Mouse (Mus musculus): ENCODE results near the gene Sftpd.

The Sftpd gene

GRCm38 (mm10) chr14:41185059-41185821 is at the start of gene Sftpd:
Sftpd (minus strand) TSS chr14:41185149.
- no peak for DNase-seq (ENCODE audit: low spot score in 2 of 2)

- no peak for DNase-seq (ENCODE audit: low spot score in 2 of 2)
Measured at GRCm38 (mm10) chr14:41198037-41198730, 13.2 kb upstream of the Sftpd start.

GRCm38 (mm10) chr14:41189496-41189895 is 4.5 kb upstream of the Sftpd start:
- no peak for DNase-seq (ENCODE audit: low spot score in 2 of 2)

- no peak for DNase-seq (ENCODE audit: low spot score in 2 of 2)
Measured at GRCm38 (mm10) chr14:41174802-41175201, 10.1 kb downstream of the Sftpd start.

- no peak for DNase-seq (ENCODE audit: low spot score in 2 of 2)
Measured at GRCm38 (mm10) chr14:41170514-41170913, 14.4 kb downstream of the Sftpd start.

- no peak for DNase-seq (ENCODE audit: low spot score in 2 of 2)
Measured at GRCm38 (mm10) chr14:41168567-41168966, 16.4 kb downstream of the Sftpd start.

GRCm38 (mm10) chr14:41167278-41167677 is 17.7 kb downstream of the Sftpd start:
- DNase-seq (ENCODE audit: low spot score in 2 of 2) = no peak

- peak in 1 of 2 experiments; percentile 15 for DNase-seq (ENCODE audit: low spot score in 2 of 2)
Measured at GRCm38 (mm10) chr14:41162663-41163062, 22.3 kb downstream of the Sftpd start.

- DNase-seq (ENCODE audit: low spot score in 2 of 2) = no peak
Measured at GRCm38 (mm10) chr14:41160743-41161142, 24.2 kb downstream of the Sftpd start.

- no peak for DNase-seq (ENCODE audit: low spot score in 2 of 2)
Measured at GRCm38 (mm10) chr14:41160076-41160475, 24.9 kb downstream of the Sftpd start.

GRCm38 (mm10) chr14:41151220-41151898 is 33.6 kb downstream of the Sftpd start, which contains the start of gene Mbl1:
Mbl1 (plus strand) TSS chr14:41151458.
- no peak for DNase-seq (ENCODE audit: low spot score in 2 of 2)

GRCm38 (mm10) chr14:41147356-41147755 is 37.6 kb downstream of the Sftpd start:
- no peak for DNase-seq (ENCODE audit: low spot score in 2 of 2)

GRCm38 (mm10) chr14:41146922-41147321 is 38.0 kb downstream of the Sftpd start:
- DNase-seq (ENCODE audit: low spot score in 2 of 2) = no peak

GRCm38 (mm10) chr14:41146035-41146434 is 38.9 kb downstream of the Sftpd start:
- no peak for DNase-seq (ENCODE audit: low spot score in 2 of 2)

- DNase-seq (ENCODE audit: low spot score in 2 of 2) = no peak
Measured at GRCm38 (mm10) chr14:41140686-41141085, 44.3 kb downstream of the Sftpd start.

- DNase-seq (ENCODE audit: low spot score in 2 of 2) = no peak
Measured at GRCm38 (mm10) chr14:41137006-41137405, 47.9 kb downstream of the Sftpd start.

GRCm38 (mm10) chr14:41131540-41131939 is 53.4 kb downstream of the Sftpd start, which contains the start of gene Sftpa1:
Sftpa1 (plus strand) TSS chr14:41131782.
- DNase-seq (ENCODE audit: low spot score in 2 of 2) = no peak

GRCm38 (mm10) chr14:41127997-41128396 is 57.0 kb downstream of the Sftpd start:
- peak in 1 of 2 experiments; percentile 18 for DNase-seq (ENCODE audit: low spot score in 2 of 2)

GRCm38 (mm10) chr14:41124683-41125082 is 60.3 kb downstream of the Sftpd start:
- no peak for DNase-seq (ENCODE audit: low spot score in 2 of 2)

Data from cerebellum, postnatal 4 days (tissue).